Mouse (Mus musculus) embryo, embryonic 11 days (tissue): Measurements from ENCODE around the gene Gm9507.
A peak's percentile ranks its signal among the peaks of the same experiment; 100 is the strongest.
"Not testable (repeated sequence)": the region's sequence is repeated elsewhere in the genome, so short reads cannot be mapped to it uniquely, and the experiment has no call there.

Experiments
- DNase-seq: peaks from one replicate; pipeline ENCODE4 v3.0.0-alpha.2; 2015

Gm9507 gene

DNA sequence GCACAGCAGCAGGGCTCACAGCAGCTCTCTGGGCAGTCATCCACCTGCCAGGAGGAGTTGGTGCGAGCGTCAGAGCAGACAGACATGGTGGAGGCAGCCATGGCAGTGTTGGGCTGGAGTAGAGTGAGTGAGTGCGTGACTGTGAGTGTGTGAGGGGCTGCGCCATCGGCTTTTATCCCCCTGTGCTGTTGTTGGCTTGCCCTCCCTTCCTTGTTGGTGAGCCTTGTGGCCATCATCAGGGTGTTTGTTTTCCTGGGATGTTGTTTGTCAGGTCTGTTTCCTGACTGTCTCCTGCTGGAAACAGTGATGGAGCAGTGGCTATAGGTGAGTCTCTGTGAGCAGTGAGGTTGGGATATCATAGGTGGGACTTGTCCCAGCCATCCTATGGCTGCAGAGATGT, at the start of gene Gm9507:
TSS of gene Gm9507 (minus strand) at position 101 of the 400 bp plus-strand sequence.
- no peak for DNase-seq

DNA sequence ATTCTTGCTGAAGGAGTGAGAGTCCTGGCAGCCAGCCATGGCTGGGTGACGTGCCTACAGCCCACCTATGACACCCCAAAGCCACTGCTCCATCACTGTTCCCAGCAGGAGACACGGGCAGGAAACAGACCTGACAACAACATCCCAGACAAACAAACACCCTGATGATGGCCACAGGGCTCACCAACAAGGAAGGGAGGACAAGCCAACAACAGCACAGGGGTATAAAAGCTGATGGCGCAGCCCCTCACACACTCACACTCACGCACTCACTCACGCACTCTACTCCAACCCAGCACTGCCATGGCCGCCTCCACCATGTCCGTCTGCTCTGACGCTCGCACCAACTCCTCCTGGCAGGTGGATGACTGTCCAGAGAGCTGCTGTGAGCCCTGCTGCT, 40.9 kb upstream of the Gm9507 start, which contains the start of gene Gm10318:
TSS of gene Gm10318 (plus strand) at position 301 of the 400 bp plus-strand sequence.
- no peak for DNase-seq

DNA sequence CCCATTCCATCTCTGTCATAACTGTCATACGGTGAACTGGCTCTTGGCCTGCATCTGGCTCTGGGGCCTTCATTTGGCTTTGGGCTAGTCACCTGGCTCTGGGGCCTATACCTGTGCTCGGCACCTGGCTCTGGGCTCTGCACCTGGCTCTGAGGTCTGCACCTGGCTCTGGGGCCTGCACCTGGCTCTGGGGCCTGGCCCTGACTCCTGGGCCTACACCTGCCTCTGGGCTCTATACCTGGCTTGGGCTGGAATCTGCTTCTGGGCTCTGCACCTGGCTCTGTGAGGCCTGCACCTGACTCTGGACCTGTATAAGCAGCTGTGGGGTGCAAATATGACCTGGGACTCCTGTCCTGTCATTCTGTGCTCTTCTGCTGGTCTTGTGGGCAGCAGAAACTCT, 35.9 kb upstream of the Gm9507 start:
- DNase-seq, result no peak

DNA sequence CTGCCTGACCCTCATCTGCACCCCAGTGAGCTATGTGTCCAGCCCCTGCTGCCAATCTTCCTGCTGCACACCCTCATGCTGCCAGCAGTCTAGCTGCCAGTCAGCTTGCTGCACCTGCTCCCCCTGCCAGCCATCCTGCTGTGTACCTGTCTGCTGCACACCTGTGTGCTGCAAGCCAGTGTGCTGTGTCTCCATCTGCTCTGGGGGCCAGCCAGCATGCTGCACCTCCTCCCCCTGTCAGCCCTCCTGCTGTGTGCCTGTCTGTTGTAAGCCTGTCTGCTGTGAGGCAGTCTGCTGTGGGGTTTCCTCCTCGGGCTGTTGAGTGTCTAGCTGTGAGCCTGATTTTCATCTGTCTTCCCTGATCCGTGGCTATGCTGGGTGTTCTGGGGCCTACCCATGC, 35.3 kb upstream of the Gm9507 start:
- no peak for DNase-seq

DNA sequence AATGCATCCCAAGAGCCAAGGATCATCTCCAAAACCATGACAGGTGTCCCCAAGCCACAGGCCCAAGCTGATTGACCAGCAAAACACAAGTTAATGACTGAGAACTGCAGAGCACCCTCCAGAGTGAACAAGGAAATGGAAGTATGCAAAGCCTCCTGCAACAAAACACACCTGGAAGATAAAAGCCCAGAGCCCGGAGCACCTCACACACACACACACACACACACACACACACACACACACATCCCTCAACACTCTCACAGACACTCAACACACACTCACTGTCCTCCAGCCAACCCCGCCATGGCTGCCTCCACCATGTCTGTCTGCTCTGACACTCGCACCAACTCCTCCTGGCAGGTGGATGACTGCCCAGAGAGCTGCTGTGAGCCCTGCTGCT, 34.9 kb upstream of the Gm9507 start, which contains the start of gene Gm36176:
TSS of gene Gm36176 (plus strand) at position 301 of the 400 bp plus-strand sequence.
- no peak for DNase-seq

DNA sequence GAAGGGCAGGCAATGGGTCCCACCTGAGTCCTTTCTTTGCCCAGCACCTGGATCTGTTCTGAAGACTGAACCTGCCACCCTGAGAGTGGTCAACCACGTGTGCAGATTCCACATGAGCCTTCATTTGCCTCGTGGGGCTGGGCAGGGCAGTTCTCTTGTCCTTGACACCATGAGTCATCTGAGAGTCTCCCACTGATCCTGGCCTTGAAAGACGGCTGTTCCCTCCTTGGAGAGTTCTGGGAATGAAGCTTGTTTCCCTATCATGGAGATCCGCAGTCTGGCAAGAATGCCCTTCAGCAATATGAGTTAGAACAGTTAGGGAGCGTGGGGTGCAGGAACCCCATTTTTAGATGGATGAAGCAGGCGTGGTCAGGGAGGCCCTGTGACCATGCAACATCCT, 27.4 kb upstream of the Gm9507 start:
- no peak for DNase-seq

DNA sequence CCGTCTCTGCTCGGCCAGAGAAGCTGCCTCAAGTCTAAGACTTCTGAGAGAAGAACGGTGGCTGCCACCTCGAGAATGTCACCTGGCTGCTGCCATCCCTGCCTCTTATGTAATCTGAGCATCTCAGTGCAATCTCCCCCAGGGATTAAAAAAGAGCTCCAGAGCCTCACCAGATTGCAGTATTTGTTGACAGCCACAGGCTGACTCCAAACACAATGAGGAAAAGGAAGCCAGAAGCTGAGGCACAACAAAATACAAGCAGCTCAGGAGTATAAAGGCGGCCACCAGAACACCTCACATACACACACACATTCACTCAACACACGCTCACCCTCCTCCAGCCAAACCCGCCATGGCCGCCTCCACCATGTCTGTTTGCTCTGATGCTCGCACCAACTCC, 24.0 kb upstream of the Gm9507 start, which contains the start of gene Krtap10-10:
TSS of gene Krtap10-10 (plus strand) at position 301 of the 400 bp plus-strand sequence.
- DNase-seq, result no peak

DNA sequence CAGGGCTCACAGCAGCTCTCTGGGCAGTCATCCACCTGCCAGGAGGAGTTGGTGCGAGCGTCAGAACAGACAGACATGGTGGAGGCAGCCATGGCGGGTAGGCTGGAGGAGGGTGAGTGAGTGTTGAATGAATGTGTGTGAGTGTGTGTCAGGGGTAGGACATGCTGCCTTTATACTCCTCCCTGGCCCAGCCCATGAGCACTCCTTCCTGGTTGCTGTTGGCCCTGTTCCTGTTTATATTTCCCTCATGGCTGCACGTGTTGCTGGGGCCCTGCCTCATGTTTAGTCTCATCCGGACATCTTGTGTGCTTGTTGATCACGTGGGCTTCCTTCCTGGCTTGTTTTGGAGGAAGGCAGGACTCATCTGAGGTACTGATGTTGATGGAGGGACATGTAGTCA, 15.3 kb upstream of the Gm9507 start, which contains the start of gene Krtap10-4:
TSS of gene Krtap10-4 (minus strand) at position 145 of the 400 bp plus-strand sequence.
- no peak for DNase-seq

DNA sequence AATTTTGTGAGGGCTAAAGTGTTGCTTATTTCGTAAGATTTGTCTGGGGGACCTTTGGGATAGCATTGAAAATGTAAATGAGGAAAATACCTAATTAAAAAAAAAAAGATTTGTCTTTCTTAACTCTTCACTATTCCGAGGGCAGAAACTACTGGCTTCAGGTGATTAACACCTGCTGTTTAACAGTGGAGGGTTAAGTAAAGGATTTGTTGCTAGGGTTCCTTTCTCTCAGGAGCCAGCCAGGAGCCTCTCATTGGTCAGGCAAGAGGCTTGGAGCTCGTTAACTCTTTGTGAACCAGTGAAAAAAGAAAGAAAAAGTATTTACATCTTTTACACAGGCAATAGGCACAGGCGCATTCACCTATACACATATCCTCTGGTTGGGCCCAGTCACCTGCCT, 7.6 kb upstream of the Gm9507 start:
- DNase-seq, result no peak

DNA sequence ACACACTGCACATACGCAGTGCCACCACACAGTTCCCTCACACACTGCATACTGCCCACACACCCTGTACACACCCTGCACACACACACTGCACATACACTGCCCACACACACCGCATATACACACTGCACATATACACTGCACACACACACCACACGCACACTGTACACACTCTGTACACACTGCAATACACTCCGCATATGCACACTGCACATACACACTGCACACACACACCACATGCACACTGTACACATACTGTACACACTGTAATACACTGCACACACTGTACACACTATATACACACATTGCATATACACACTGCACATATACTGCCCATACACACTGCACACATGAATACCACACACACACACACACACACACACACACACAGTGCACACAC, 6.9 kb upstream of the Gm9507 start:
- DNase-seq, result no peak

DNA sequence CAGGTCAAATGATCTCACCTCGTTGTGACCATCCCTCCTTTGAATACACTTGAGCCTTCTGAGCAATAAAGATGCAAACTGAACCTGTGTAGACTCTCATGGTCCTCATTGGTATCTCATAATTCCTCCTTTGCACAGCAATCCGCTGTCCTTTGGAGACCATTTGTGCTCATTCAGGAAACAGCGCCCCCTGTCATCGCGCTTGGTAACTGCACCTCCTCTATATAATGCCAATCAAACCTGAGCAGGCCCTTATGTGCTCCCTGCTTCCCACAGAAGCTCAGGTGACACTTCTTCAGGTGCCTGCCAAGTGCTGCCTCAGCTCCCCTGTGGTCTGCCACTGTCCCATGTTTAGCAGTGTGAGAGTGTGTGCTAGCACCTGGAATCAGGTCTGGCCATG, 3.9 kb upstream of the Gm9507 start:
- peak; percentile 45 for DNase-seq

DNA sequence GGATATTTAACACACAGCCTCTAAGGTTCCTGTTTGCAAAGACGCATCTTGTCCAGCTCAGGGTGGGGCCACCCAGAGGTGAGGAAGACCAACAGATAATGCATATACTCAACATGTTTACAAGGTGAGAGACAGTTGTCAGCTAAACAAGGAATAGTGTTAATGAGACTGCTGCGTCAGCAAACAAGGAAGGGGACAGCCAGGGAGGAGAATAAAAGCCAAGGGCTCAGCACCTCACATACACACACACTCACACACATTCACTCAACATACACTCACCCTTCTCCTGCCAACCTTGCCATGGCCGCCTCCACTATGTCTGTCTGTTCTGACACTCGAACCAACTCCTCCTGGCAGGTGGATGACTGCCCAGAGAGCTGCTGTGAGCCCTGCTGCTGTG, 2.7 kb upstream of the Gm9507 start, which contains the start of gene Gm2696:
TSS of gene Gm2696 (plus strand) at position 301 of the 400 bp plus-strand sequence.
- no peak for DNase-seq

DNA sequence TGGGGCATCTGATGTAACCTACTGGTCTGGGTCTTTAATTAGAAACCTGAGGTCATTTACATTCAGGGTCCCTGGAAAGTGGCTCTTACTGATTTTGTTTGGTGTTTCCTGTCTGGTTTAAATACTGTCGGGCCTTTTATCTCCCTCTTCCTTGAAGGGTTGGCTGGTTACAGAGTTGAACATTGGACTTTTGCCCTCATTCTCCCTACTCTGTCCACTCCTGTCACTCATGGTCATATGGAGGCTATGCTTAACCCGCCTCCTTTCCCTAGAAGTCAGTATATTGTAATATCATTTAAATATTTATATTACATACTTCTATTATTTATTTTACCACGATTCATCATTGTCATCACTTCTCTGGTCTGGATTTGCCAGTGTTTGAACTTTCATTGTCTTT, 7.5 kb downstream of the Gm9507 start:
- DNase-seq, result no peak

DNA sequence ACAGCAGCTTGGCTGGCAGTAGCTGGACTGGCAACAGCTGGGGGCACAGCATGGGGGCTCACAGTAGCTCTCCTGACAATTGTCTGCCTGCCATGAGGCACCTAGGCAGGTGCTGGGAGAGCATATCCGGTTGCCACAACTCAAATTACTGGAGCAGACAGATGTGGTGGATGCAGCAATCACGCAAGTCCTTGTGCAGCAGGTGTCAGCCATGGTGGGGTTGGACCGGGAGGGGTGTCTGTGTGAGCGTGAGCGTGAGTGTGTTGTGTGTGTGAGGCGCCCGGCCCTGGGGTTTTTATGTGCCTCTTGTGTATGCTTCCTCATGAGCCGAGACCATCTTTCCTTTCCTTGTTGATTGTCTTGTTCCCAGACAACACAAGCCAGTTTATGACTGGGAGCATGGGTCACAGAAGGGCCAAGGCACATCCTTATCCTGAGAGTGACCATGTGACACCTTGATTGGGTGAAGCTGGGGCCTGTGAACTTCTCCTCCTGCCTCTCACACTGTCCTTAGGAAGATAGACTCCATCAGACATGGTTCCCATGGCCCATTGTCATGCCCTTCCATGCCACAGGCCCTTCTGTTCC, 12.6 kb downstream of the Gm9507 start, which contains the start of gene Gm19668:
TSS of gene Gm19668 (minus strand) at position 213 of the 588 bp plus-strand sequence.
- no peak for DNase-seq

DNA sequence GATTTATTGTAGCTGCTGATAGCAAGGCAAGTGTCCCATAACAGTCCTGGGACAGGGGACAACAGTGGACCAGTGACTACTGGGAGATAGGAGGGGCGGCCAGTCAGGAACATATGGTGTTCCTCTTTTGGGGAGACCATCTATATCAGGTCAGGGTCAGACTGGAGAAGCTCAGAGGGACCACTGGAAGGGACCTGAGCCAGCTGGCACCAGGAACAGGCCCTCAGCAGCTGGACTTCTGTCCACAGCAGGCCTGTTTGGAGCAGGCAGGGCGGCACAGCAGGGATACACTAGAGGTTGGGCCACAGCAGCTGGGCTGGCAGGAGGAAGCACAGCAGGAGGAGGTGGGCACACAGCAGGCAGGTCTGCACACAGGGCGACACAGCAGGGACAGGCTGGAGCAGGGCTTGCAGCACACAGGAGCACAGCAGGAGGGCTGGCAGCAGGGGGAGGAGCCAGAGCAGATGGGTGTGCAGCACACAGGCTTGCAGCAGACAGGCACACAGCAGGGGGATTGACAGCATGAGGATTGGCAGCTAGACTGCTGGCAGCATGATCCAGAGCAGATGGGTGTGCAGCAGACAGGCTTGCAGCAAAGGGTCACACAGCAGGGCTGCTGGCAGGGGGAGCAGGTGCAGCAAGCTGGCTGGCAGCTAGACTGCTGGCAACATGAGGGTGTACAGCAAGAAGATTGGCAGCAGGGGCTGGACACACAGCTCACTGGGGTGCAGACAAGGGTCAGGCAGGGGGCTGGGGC, 13.3 kb downstream of the Gm9507 start:
- DNase-seq, result not testable (repeated sequence)

DNA sequence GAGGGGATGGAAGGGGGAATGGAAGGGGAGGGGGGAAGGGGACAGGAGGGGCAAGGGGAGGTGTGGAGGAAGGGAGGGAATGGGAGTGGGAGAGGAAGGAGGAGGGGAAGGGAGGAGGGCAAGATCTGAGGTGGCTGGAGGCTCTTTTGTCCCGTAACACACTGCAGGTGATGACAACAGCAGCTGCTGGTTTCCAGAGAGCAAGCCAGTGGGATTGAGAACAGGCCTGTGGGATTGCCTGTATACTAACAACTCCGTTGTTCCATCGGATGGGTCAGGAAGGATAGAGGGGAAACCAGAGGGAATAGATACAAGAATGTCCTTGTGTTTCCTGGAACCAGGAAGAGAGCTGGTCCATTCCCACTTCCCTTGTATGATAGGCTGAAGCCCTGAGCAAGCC, 14.0 kb downstream of the Gm9507 start:
- DNase-seq, result no peak

DNA sequence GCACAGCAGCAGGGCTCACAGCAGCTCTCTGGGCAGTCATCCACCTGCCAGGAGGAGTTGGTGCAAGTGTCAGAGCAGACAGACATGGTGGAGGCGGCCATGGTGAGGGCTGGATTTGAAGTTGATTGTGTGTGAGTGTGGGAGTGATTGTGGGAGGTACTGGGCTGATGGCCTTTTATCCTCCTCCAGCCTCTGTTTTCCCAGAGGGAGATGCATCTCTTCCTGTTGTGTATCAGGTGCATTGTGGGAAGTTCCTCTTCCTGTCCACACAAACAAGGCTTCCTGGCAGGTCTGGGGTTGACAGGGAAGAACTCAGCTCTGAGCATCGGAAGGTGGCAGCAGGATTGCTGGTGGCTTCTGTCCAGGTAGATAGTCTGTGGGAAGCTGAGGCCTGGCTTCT, 16.7 kb downstream of the Gm9507 start, which contains the start of gene Gm9639:
TSS of gene Gm9639 (minus strand) at position 101 of the 400 bp plus-strand sequence.
- no peak for DNase-seq

DNA sequence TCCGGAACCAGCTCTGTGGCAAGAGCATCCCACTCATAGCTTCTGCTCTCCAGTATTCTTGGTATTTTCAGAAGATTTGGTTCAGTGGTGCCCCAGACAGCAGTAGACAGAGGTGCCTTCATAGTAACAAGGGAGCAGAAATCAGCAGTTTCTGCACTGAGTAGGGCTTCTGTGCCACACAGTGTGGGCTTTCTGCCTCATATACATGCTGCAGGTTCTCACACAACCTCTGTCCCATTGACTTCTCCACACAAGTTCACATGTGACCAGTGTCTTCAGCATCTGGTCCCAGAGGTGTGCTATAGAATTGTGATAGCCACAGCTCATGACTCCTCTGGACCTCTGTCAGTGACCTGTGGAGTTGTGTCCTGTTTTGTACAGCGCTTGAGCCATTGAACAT, 23.0 kb downstream of the Gm9507 start:
- no peak for DNase-seq

DNA sequence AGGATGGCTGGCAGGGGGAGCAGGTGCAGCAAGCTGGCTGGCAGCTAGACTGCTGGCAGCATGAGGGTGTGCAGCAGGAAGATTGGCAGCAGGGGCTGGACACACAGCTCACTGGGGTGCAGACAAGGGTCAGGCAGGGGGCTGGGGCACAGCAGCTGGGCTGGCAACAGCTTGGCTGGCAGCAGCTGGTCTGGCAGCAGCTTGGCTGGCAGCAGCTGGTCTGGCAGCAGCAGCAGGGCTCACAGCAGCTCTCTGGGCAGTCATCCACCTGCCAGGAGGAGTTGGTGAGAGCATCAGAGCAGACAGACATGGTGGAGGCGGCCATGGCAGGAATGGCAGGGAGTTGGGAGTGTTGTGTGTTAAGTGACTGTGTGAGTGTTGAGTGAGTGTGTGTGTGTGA, 23.8 kb downstream of the Gm9507 start, which contains the start of gene Gm7137:
TSS of gene Gm7137 (minus strand) at position 325 of the 400 bp plus-strand sequence.
- not testable (repeated sequence) for DNase-seq

DNA sequence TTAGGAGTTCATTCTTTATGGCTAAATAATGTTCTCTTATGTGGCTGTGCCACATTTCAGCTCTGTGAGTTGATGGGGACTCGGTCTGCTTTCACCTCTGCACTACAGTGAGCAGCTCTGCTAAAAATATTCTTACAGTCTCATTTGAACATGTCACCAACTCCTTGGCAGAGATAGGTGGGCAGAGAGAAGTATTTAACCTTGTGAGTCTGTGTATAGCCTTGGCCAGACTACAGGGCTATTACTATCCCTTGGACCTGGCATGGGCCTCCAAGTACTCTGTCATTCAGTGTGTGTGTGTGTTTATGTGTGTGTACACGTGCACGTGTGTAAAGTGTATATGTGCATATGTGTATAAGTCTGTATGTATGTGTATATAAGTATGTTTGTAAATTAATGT, 28.2 kb downstream of the Gm9507 start:
- not testable (repeated sequence) for DNase-seq

DNA sequence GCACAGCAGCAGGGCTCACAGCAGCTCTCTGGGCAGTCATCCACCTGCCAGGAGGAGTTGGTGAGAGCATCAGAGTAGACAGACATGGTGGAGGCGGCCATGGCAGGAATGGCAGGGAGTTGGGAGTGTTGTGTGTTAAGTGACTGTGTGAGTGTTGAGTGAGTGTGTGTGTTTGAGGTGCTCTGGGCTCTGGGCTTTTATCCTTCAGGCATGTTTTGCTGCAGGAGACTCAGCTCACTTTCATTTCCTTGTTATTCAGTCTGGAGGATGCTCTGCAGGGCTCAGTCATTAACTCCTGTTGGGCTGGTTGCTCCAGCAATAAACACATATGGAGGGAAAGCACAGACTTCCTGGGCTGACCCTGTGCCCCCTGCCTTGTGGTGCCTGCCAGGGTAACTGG, 29.2 kb downstream of the Gm9507 start, which contains the start of gene Gm3250:
TSS of gene Gm3250 (minus strand) at position 101 of the 400 bp plus-strand sequence.
- DNase-seq, result not testable (repeated sequence)

DNA sequence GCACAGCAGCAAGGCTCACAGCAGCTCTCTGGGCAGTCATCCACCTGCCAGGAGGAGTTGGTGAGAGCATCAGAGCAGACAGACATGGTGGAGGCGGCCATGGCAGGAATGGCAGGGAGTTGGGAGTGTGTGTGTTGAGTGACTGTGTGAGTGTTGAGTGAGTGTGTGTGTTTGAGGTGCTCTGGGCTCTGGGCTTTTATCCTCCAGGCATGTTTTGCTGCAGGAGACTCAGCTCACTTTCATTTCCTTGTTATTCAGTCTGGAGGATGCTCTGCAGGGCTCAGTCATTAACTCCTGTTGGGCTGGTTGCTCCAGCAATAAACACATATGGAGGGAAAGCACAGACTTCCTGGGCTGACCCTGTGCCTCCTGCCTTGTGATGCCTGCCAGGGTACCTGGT, 34.8 kb downstream of the Gm9507 start, which contains the start of gene Gm7138:
TSS of gene Gm7138 (minus strand) at position 101 of the 400 bp plus-strand sequence.
- not testable (repeated sequence) for DNase-seq

DNA sequence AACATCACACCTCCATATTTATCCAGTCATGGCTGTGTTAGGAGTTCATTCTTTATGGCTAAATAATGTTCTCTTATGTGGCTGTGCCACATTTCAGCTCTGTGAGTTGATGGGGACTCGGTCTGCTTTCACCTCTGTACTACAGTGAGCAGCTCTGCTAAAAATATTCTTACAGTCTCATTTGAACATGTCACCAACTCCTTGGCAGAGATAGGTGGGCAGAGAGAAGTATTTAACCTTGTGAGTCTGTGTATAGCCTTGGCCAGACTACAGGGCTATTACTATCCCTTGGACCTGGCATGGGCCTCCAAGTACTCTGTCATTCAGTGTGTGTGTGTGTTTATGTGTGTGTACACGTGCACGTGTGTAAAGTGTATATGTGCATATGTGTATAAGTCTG, 39.5 kb downstream of the Gm9507 start:
- not testable (repeated sequence) for DNase-seq

DNA sequence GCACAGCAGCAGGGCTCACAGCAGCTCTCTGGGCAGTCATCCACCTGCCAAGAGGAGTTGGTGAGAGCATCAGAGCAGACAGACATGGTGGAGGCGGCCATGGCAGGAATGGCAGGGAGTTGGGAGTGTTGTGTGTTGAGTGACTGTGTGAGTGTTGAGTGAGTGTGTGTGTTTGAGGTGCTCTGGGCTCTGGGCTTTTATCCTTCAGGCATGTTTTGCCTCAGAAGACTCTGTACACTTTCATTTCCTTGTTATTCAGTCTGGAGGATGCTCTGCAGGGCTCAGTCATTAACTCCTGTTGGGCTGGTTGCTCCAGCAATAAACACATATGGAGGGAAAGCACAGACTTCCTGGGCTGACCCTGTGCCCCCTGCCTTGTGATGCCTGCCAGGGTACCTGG, 40.4 kb downstream of the Gm9507 start, which contains the start of gene Gm3238:
TSS of gene Gm3238 (minus strand) at position 101 of the 400 bp plus-strand sequence.
- not testable (repeated sequence) for DNase-seq
